Mouse (Mus musculus) Patski (cell line): ENCODE measurements at regions not wholly inside any gene's neighbourhood (a gene's known extent, or its start where the extent isn't known, plus 50 kb on each side); places are given as distances from the start of the nearest gene placed in this dataset.

Experiments used
- ATAC-seq: fragments of 100-300 bp; one replicate; pipeline ENCODE4 v1.8.0; 2021
- CTCF ChIA-PET: fragments of 350-600 bp; sonication (Branson Sonifier 250); formaldehyde crosslinking; loops from one replicate; lab custom pipeline; 2022; ENCODE audit warnings: inconsistent platforms; lab: Charles Lee
- POLR2A ChIA-PET: fragments of 350-600 bp; sonication (Branson Sonifier 250); formaldehyde crosslinking; loops from one replicate; lab custom pipeline; 2022; ENCODE audit warnings: antibody characterized with exemption, inconsistent platforms; lab: Charles Lee
- DNase-seq: peaks from one replicate; pipeline ENCODE4 v3.0.0-alpha.2; 2011; ENCODE audit warnings: low read depth, low spot score
- H3K27me3 ChIP-seq: fragments of 371-371 bp; one replicate; pipeline ENCODE4 v1.5.1; 2021
- CTCF ChIP-seq: fragments of 100-300 bp; IDR thresholded peaks from one replicate; pipeline ENCODE4 v1.5.1; 2021
- in situ Hi-C: fragments of 300-500 bp; cut with MboI; formaldehyde crosslinking; loops from 3 replicates; pipeline ENCODE4 v1.11.1; 2018; ENCODE audit warnings: low pct_unique_long_range_greater_than_20kb, mixed read lengths

- in situ Hi-C loops, result no loop called here
- ChIA-PET POLR2A (no interaction called here), CTCF (no interaction called here)
- TF ChIP-seq CTCF, result no peak
- ATAC-seq, result no peak
- H3K27me3 ChIP-seq, result no peaks in the 10 kb centered on the region
- no peak for DNase-seq
Measured at GRCm38 (mm10) chr2:50744625-50745214, 404.2 kb downstream of the Rnd3 start.

GRCm38 (mm10) chr2:50743785-50744258 is 405.1 kb downstream of the Rnd3 start:
- DNase-seq (no peak), ATAC-seq (no peak)
- ChIA-PET CTCF (no interaction called here), POLR2A (no interaction called here)
- no peaks in the 10 kb centered on the region for H3K27me3 ChIP-seq
- no peak for TF ChIP-seq CTCF
- in situ Hi-C loops, result no loop called here

GRCm38 (mm10) chr2:50742421-50742820 is 406.5 kb downstream of the Rnd3 start:
- H3K27me3 ChIP-seq, result no peaks in the 10 kb centered on the region
- ChIA-PET CTCF (interaction anchor here (0.6 to 0.8 kb wide), 2 partner anchors 51 to 1222 kb away, joined by 3 read pairs; no protein-coding TSS in a partner anchor), POLR2A (interaction anchor here (0.8 kb wide), 1 partner anchor 96 kb away, joined by 3 read pairs; no protein-coding TSS in a partner anchor)
- ATAC-seq (no peak), DNase-seq (no peak)
- no peak for TF ChIP-seq CTCF
- in situ Hi-C loops, result no loop called here

- ChIA-PET POLR2A (no interaction called here), CTCF (no interaction called here)
- TF ChIP-seq CTCF, result no peak
- ATAC-seq (no peak), DNase-seq (no peak)
- in situ Hi-C loops, result no loop called here
- no peaks in the 10 kb centered on the region for H3K27me3 ChIP-seq
Measured at GRCm38 (mm10) chr2:50741337-50741736, 407.6 kb downstream of the Rnd3 start.

- ChIA-PET POLR2A (no interaction called here), CTCF (no interaction called here)
- TF ChIP-seq CTCF, result no peak
- in situ Hi-C loops, result no loop called here
- ATAC-seq, result no peak
- DNase-seq, result no peak
- no peaks in the 10 kb centered on the region for H3K27me3 ChIP-seq
Measured at GRCm38 (mm10) chr2:50739599-50739979, 409.3 kb downstream of the Rnd3 start.

GRCm38 (mm10) chr2:50738936-50739598 is 409.8 kb downstream of the Rnd3 start:
- no peak for DNase-seq
- TF ChIP-seq CTCF, result no peak
- in situ Hi-C loops, result no loop called here
- ChIA-PET POLR2A (no interaction called here), CTCF (no interaction called here)
- no peaks in the 10 kb centered on the region for H3K27me3 ChIP-seq
- ATAC-seq, result no peak

- ATAC-seq, result no peak
- DNase-seq, result no peak
- CTCF ChIA-PET, result no interaction called here
- no peak for TF ChIP-seq CTCF
- no peaks in the 10 kb centered on the region for H3K27me3 ChIP-seq
- POLR2A ChIA-PET, result no interaction called here
- in situ Hi-C loops, result no loop called here
Measured at GRCm38 (mm10) chr2:50737706-50738105, 411.2 kb downstream of the Rnd3 start.

GRCm38 (mm10) chr2:50735029-50735428 is 413.9 kb downstream of the Rnd3 start:
- TF ChIP-seq CTCF, result no peak
- in situ Hi-C loops, result no loop called here

GRCm38 (mm10) chr2:50706652-50707051 is 410.1 kb upstream of the Mmadhc start:
- in situ Hi-C loops, result no loop called here
- ChIA-PET POLR2A (no interaction called here), CTCF (interaction anchor here (1.2 to 1.5 kb wide), 2 partner anchors 13 to 18 kb away, joined by 3 read pairs; no protein-coding TSS in a partner anchor)
- DNase-seq (no peak), ATAC-seq (no peak)
- TF ChIP-seq CTCF, result no peak
- H3K27me3 ChIP-seq, result no peaks in the 10 kb centered on the region

More at GRCm38 (mm10) chr2:50735029-50735428, 413.9 kb downstream of the Rnd3 start:
- DNase-seq, result no peak
- H3K27me3 ChIP-seq, result no peaks in the 10 kb centered on the region
- ChIA-PET CTCF (no interaction called here), POLR2A (no interaction called here)
- no peak for ATAC-seq

GRCm38 (mm10) chr2:50704297-50704696 is 407.7 kb upstream of the Mmadhc start:
- no peak for DNase-seq
- no peak for ATAC-seq
- no peaks in the 10 kb centered on the region for H3K27me3 ChIP-seq
- CTCF ChIA-PET, result interaction anchor here (0.8 to 1.6 kb wide), 2 partner anchors 8 to 42 kb away, joined by 3 read pairs; no protein-coding TSS in a partner anchor
- no peak for TF ChIP-seq CTCF
- in situ Hi-C loops, result no loop called here
- POLR2A ChIA-PET, result no interaction called here
